Mouse (Mus musculus) thymus, adult 2 months (tissue): ENCODE measurements around the gene Col9a2.

Experiments used
- CTCF ChIP-seq: fragments of 200-500 bp; IDR thresholded peaks from 2 replicates; pipeline ENCODE4 v1.5.1; 2012; ENCODE audit warnings: mild to moderate bottlenecking, control low read depth, low read length, moderate library complexity, borderline replicate concordance; ENCODE audit not compliant: control insufficient read depth, poor library complexity, insufficient read depth; ENCODE audit errors: extremely low read depth
- POLR2A ChIP-seq: fragments of 200-500 bp; IDR thresholded peaks from 2 replicates; pipeline ENCODE4 v1.6.1; 2012; ENCODE audit warnings: mild to moderate bottlenecking, low read length, control low read depth, moderate library complexity; ENCODE audit not compliant: control insufficient read depth, poor library complexity, insufficient read depth; ENCODE audit errors: extremely low read depth

GRCm38 (mm10) chr4:121042472-121042871, 3.3 kb downstream of the Col9a2 start:
- no peak for TF ChIP-seq CTCF
- TF ChIP-seq POLR2A = no peak
